Mouse (Mus musculus) neural tube, embryonic 13.5 days (tissue): ENCODE measurements around the gene Serpina11. TPM values are rescaled to one million over a fixed set of nuclear protein-coding genes. Genes with fewer than 3 reads are reported as not detected.
"Not testable (repeated sequence)": the region's sequence is repeated elsewhere in the genome, so short reads cannot be mapped to it uniquely, and the experiment has no call there.

Experiments
- ATAC-seq: fragments of 200-750 bp; cut with Nextera tagmentation; 2 replicates; pipeline ENCODE4 v1.8.0; 2017; ENCODE audit warnings: low read depth, mild to moderate bottlenecking, moderate TSS enrichment, moderate library complexity
- H3K27ac ChIP-seq: fragments of 300-500 bp; sonication (generic); replicated peaks from 2 replicates; pipeline ENCODE4 v1.5.1; 2015; ENCODE audit warnings: moderate library complexity, mild to moderate bottlenecking, inconsistent platforms
- H3K27me3 ChIP-seq: fragments of 300-500 bp; sonication (generic); 2 replicates; pipeline ENCODE4 v1.6.1; 2015; ENCODE audit warnings: mild to moderate bottlenecking, inconsistent platforms
- H3K36me3 ChIP-seq: fragments of 300-500 bp; sonication (generic); 2 replicates; pipeline ENCODE4 v1.6.1; 2015; ENCODE audit warnings: mild to moderate bottlenecking, inconsistent platforms
- H3K4me1 ChIP-seq: fragments of 300-500 bp; sonication (generic); replicated peaks from 2 replicates; pipeline ENCODE4 v1.6.1; 2015; ENCODE audit warnings: inconsistent platforms
- H3K4me2 ChIP-seq: fragments of 300-500 bp; sonication (generic); 2 replicates; pipeline ENCODE4 v1.6.1; 2015; ENCODE audit warnings: inconsistent platforms, mild to moderate bottlenecking, moderate library complexity
- H3K4me3 ChIP-seq: fragments of 300-500 bp; sonication (generic); 2 replicates; pipeline ENCODE4 v1.5.1; 2015; ENCODE audit warnings: mild to moderate bottlenecking, inconsistent platforms
- H3K9ac ChIP-seq: fragments of 300-500 bp; sonication (generic); 2 replicates; pipeline ENCODE4 v1.6.1; 2015; ENCODE audit warnings: moderate library complexity, mild to moderate bottlenecking, inconsistent platforms
- H3K9me3 ChIP-seq: fragments of 300-500 bp; sonication (generic); 2 replicates; pipeline ENCODE4 v1.6.1; 2016; ENCODE audit warnings: inconsistent platforms
- WGBS: fragments of 180-500 bp; shearing (Covaris S2); methylation state at CpG from one replicate; pipeline ENCODE4 v1.1.7; 2015; 5-methylcytosine and 5-hydroxymethylcytosine counted together
- polyA plus RNA-seq: library from polyadenylated mRNA; unstranded; fragments of >200 nt; fragmentation: Nextera tagmentation; extraction: Ambion mirVana; gene quantifications from 2 replicates; pipeline ENCODE4 v1.2.1, GENCODE M21; 2015

The Serpina11 gene
- polyA plus RNA-seq, 1 experiment from 2014 or later, result not detected

DNA sequence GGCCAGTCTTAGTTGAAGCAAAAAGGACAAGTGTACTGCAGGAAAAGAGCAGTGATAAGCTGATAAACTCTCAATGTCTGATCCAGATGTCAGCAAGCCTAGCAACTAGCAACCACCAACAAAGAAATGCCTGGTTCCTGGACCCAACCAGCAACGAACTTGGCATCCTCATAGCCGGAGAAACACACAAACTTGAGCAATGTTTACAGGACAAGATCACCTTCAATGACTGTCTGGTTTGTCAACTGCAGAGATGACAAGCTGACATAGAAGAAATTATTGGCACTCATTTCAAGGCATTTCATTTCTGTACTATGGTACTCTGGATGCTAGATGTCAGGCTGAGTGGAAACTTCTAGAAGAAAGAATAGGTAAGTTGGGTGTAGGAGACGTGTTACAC lies 23.0 kb downstream of the Serpina11 start:
- Histone ChIP-seq H3K4me3 (no peak overlapping the region), H3K27me3 (no peaks in the 10 kb centered on the region), H3K9ac (no peak overlapping the region), H3K36me3 (no peaks in the 10 kb centered on the region), H3K4me1 (no peaks in the 10 kb centered on the region), H3K4me2 (no peak overlapping the region), H3K9me3 (peaks cover 11% of the 10 kb centered on the region; the same call in 1 of the 2 replicates), H3K27ac (no peak overlapping the region)
- 73% methylated on average over 3 of the region's 3 CpGs for WGBS
- ATAC-seq, result no peak

DNA sequence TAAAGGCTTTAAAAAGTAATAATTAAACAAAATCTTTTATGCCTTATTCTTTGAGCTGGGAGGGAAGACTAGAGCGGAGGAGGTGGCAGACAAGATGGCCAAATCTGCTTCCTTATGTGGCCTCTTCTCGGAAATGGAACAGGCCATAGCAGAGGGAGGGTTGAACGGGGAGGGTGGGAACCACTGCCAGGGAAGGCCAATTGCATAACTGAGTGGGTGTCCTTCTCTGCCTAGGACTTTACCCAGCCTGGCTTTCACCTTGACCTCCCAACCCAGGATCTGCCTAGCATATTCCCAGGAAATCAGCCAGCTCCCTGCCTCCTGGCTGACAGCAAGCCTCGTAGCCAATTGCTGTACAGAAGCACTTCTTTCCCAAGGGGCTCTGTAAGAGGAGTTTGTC lies 26.5 kb downstream of the Serpina11 start:
- Histone ChIP-seq H3K4me3 (no peak overlapping the region), H3K27ac (no peak overlapping the region), H3K9ac (no peak overlapping the region), H3K27me3 (no peaks in the 10 kb centered on the region), H3K4me1 (no peaks in the 10 kb centered on the region), H3K9me3 (0 out of 2 replicates have a peak, but pooled peaks cover 6% of the 10 kb centered on the region), H3K36me3 (no peaks in the 10 kb centered on the region), H3K4me2 (no peak overlapping the region)
- 78% methylated on average over 4 of the region's 4 CpGs for WGBS
- no peak for ATAC-seq

DNA sequence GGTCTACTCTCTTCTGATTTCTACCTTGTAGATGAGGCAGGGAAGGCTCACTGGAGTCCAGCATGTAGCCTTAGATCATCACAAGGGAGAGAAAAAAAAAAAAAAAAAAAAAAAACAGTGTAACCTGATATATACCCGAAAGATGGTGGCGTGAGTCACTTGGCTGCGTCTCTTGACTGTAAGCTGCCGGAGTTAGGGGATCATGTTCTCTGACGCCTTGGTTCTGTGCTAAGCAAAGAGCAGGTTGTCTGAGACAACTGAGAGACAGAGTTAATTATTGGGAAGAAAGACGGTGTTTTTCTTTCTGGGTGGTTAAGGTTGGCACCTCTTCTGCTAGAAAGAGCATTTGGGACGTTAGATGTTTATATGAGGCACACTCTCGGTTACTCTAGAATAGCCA lies 26.9 kb downstream of the Serpina11 start:
- H3K9ac ChIP-seq, result no peak overlapping the region
- no peak overlapping the region for H3K27ac ChIP-seq
- 0 out of 2 replicates have a peak, but pooled peaks cover 5% of the 10 kb centered on the region for H3K9me3 ChIP-seq
- H3K4me1 ChIP-seq, result no peaks in the 10 kb centered on the region
- ATAC-seq, result no peak
- H3K4me2 ChIP-seq, result no peak overlapping the region
- no peaks in the 10 kb centered on the region for H3K36me3 ChIP-seq
- H3K27me3 ChIP-seq, result no peaks in the 10 kb centered on the region
- no peak overlapping the region for H3K4me3 ChIP-seq
- 90% methylated on average over 8 of the region's 8 CpGs for WGBS

DNA sequence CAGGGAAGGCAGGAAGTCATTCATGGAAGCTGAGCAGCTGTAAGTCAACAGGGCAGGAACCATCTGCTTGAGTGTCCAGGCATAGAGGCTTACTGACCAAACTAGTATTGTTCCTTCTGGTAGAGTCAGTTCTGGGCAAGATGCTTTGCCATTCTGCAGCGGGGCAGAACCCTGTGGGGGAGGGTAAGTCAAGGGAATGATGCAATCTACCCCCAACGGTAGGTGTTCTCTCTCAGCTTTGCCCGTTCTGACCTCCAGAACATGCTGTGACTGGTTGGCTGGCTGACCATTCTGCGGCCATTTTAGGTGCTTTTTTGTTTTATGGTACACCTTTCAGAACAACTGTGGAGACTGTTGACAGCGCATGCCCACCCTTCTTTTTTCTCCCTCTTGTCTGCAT lies 27.4 kb downstream of the Serpina11 start:
- no peak overlapping the region for H3K9ac ChIP-seq
- H3K9me3 ChIP-seq, result 0 out of 2 replicates have a peak, but pooled peaks cover 5% of the 10 kb centered on the region

DNA sequence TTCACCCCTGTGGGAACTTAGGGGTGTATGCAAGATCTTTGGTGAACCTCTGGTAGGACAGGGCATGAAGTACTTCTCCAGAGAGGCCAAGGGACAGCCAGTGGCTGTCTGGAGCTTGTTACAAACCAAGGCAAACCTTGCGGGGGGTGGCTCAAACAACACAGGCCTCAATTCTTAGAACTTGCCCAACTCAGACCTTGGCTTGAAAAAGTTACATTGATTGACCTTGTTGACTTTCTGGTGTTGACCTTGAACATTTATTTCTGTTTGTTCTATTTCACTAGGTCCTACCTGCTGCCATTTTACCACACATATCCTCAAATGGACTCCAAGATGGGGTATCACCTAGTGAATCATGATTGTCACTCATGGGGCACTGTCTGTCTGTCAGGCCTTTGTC lies 28.0 kb downstream of the Serpina11 start:
- Histone ChIP-seq H3K36me3 (no peaks in the 10 kb centered on the region), H3K4me1 (no peaks in the 10 kb centered on the region), H3K9me3 (no peaks in the 10 kb centered on the region), H3K4me3 (no peak overlapping the region), H3K27me3 (no peaks in the 10 kb centered on the region), H3K4me2 (no peak overlapping the region), H3K27ac (no peak overlapping the region), H3K9ac (no peak overlapping the region)
- ATAC-seq, result no peak
- 96% methylated on average over 1 of the region's 1 CpGs for WGBS

More for the DNA sequence above, 27.4 kb downstream of the Serpina11 start:
- ATAC-seq, result no peak
- Histone ChIP-seq H3K36me3 (no peaks in the 10 kb centered on the region), H3K27ac (no peak overlapping the region), H3K4me2 (no peak overlapping the region), H3K4me1 (no peaks in the 10 kb centered on the region), H3K27me3 (no peaks in the 10 kb centered on the region), H3K4me3 (no peak overlapping the region)
- 84% methylated on average over 5 of the region's 5 CpGs for WGBS

DNA sequence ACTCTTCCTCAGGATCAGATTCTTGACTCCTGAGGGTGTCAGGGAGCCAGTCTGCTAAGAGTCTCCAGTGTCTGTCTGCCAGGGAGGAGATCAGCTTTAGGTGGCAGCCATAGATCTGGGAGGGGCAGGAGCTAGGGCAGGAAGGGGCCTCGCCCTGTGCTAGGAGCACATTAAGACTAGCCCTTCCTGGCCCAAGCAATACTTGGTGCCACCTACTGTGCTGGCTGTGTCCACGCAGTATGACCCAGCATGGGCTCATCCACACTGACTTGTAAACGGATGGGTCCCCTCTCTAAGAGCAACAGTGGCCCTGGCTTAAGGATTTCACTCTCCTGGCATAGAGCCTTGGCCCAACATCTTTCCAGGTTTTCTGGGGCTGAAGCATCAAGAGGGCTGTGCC lies 31.0 kb downstream of the Serpina11 start, which contains the start of gene Serpina1e:
TSS of gene Serpina1e (minus strand) at position 178 of the 400 bp plus-strand sequence.
- WGBS, result 75% methylated on average over 3 of the region's 3 CpGs
- H3K9ac ChIP-seq, result no peak within 1 kb of the TSS

DNA sequence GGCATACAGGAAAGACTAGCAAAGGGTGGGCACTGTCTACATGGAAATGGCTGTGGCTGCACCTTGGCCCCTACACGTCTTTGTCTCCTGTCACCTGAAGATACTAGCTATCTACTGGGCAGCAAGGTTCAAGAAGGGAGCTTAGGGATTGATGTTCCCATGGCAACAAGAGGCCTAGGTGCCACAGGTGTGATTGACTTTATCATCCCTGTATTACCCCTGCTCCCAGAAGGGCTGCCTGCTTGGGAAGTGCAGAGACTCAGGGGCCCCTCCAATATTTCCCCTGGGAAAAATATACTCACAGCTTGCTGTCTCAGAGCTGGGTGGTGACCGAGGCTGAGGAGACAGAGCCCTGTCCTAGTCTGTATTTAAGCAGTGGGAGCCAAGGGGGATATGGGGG lies 33.2 kb downstream of the Serpina11 start:
- 92% methylated on average over 2 of the region's 2 CpGs for WGBS
- ATAC-seq, H3K4me2 ChIP-seq, H3K9ac ChIP-seq, H3K4me1 ChIP-seq, H3K27ac ChIP-seq, H3K36me3 ChIP-seq, H3K9me3 ChIP-seq, H3K27me3 ChIP-seq, H3K4me3 ChIP-seq: not testable (repeated sequence)

More for the DNA sequence above, 31.0 kb downstream of the Serpina11 start, which contains the start of gene Serpina1e:
- no peak for ATAC-seq
- H3K36me3 ChIP-seq, result no peaks in the 10 kb centered on the region
- no peaks in the 10 kb centered on the region for H3K9me3 ChIP-seq
- H3K4me1 ChIP-seq, result no peaks in the 10 kb centered on the region
- H3K27me3 ChIP-seq, result no peaks in the 10 kb centered on the region
- no peak within 1 kb of the TSS for H3K4me3 ChIP-seq
- H3K4me2 ChIP-seq, result no peak within 1 kb of the TSS
- H3K27ac ChIP-seq, result no peak within 1 kb of the TSS

DNA sequence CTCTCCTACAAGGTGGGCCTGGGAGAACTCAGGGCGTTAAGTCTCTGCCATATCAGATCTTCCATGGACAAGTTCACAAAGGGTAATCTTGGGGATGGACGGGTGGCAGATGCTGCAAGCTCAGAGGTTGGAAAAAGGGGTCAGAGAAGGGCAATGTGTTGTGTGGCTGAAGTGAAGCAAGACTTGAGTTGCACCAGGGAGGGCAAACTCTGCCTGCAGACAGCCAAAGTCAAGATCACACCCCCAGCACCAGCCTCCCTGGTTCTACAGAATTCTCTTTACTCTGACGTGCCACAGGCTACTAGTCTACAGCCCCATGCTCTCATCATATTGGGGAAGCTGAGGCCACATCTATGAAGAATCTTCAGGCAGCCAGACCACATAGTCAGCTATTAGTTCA lies 36.8 kb downstream of the Serpina11 start:
- H3K4me2 ChIP-seq, H3K27ac ChIP-seq, H3K27me3 ChIP-seq, H3K4me1 ChIP-seq, H3K9me3 ChIP-seq, H3K36me3 ChIP-seq, H3K9ac ChIP-seq, ATAC-seq, H3K4me3 ChIP-seq: not testable (repeated sequence)
- WGBS, result 68% methylated on average over 3 of the region's 3 CpGs

DNA sequence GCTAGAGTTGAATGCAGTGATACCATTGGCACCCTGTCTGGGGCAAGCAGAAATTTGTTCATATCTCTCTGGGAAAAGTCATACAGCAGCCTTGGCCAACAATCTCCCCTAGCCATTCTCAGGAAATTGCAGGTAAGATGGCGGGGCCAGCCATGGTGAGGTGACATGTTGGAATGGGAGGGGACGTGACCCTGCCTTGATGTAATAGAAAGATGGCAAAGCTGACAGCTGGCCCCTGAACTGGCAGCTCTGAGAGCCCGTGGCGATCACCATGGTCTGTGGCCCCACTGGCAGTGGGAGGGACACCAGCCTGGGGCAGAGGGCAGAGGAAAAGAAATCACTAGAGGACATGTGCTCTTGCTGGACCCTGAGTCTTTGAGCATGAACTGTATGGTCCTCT lies 43.5 kb downstream of the Serpina11 start:
- H3K9ac ChIP-seq, result no peak overlapping the region
- H3K27ac ChIP-seq, result no peak overlapping the region
- no peaks in the 10 kb centered on the region for H3K4me1 ChIP-seq
- H3K4me3 ChIP-seq, result no peak overlapping the region
- ATAC-seq, result no peak
- no peaks in the 10 kb centered on the region for H3K27me3 ChIP-seq
- H3K9me3 ChIP-seq, result no peaks in the 10 kb centered on the region; the same call in 1 of the 2 replicates
- H3K36me3 ChIP-seq, result no peaks in the 10 kb centered on the region
- 93% methylated on average over 4 of the region's 4 CpGs for WGBS
- no peak overlapping the region for H3K4me2 ChIP-seq

Other genes with a start within 250 kb of the Serpina11 start
- not detected in 2 replicates for gene Serpina1d, start 216.4 kb downstream of the Serpina11 start, polyA plus RNA-seq
- gene Serpina1b, start 159.6 kb downstream of the Serpina11 start, polyA plus RNA-seq, result 0.27 TPM in 1 of 2 replicates, not detected in the other
- 0.68 TPM in 1 of 2 replicates, not detected in the other for gene Serpina1a, start 126.4 kb downstream of the Serpina11 start, polyA plus RNA-seq
- gene Serpina1c, start 85.1 kb downstream of the Serpina11 start, polyA plus RNA-seq, result not detected in 2 replicates
- not detected in 2 replicates for gene Serpina1e, start 31.0 kb downstream of the Serpina11 start, polyA plus RNA-seq
- gene Serpina9, start 23.8 kb upstream of the Serpina11 start, polyA plus RNA-seq, result not detected in 2 replicates
- 0.08 TPM in 1 of 2 replicates, not detected in the other for gene Serpina12, start 54.5 kb upstream of the Serpina11 start, polyA plus RNA-seq
- not detected in 2 replicates for gene Serpina5, start 111.2 kb upstream of the Serpina11 start, polyA plus RNA-seq
- gene Serpina3a, start 122.8 kb upstream of the Serpina11 start, polyA plus RNA-seq, result not detected in 2 replicates
- gene Serpina3b, start 138.0 kb upstream of the Serpina11 start, polyA plus RNA-seq, result not detected in 2 replicates
- not detected in 2 replicates for gene Serpina3c, start 163.9 kb upstream of the Serpina11 start, polyA plus RNA-seq
- not detected in 2 replicates for gene Serpina3f, start 224.6 kb upstream of the Serpina11 start, polyA plus RNA-seq
- gene Serpina3g, start 246.3 kb upstream of the Serpina11 start, polyA plus RNA-seq, result 5.2 and 6.5 TPM in 2 replicates